Mouse (Mus musculus) limb, embryonic 14.5 days (tissue): Measurements from ENCODE around the gene Appl1. TPM values are rescaled to one million over a fixed set of nuclear protein-coding genes. Genes with fewer than 3 reads are reported as not detected.

Experiments
- ATAC-seq: fragments of 200-750 bp; cut with Nextera tagmentation; 2 replicates; pipeline ENCODE4 v1.8.0; 2017; ENCODE audit warnings: low read depth, moderate number of reproducible peaks, moderate TSS enrichment; ENCODE audit not compliant: low FRiP score
- DNase-seq: peaks from one replicate; pipeline ENCODE4 v3.0.0-alpha.2; 2015; ENCODE audit warnings: low spot score
- H3K27ac ChIP-seq: fragments of 300-500 bp; sonication (generic); replicated peaks from 2 replicates; pipeline ENCODE4 v1.5.1; 2014; ENCODE audit warnings: low read depth, mild to moderate bottlenecking, low read length, moderate library complexity, mixed read lengths
- H3K27me3 ChIP-seq: fragments of 300-500 bp; sonication (generic); 2 replicates; pipeline ENCODE4 v1.6.1; 2014; ENCODE audit warnings: low read length, mixed read lengths; ENCODE audit not compliant: control insufficient read depth, insufficient read depth
- H3K36me3 ChIP-seq: fragments of 300-500 bp; sonication (generic); 2 replicates; pipeline ENCODE4 v1.6.1; 2014; ENCODE audit warnings: mild to moderate bottlenecking, low read length, moderate library complexity, mixed read lengths; ENCODE audit not compliant: control insufficient read depth, insufficient read depth
- H3K4me1 ChIP-seq: fragments of 300-500 bp; sonication (generic); 2 replicates; pipeline ENCODE4 v1.6.1; 2014; ENCODE audit warnings: antibody characterized with exemption, low read length, mixed read lengths; ENCODE audit not compliant: control insufficient read depth, insufficient read depth
- H3K4me2 ChIP-seq: fragments of 300-500 bp; sonication (generic); replicated peaks from 2 replicates; pipeline ENCODE4 v1.6.1; 2014; ENCODE audit warnings: low read depth, mild to moderate bottlenecking, low read length, moderate library complexity; ENCODE audit not compliant: severe bottlenecking
- H3K4me3 ChIP-seq: fragments of 300-500 bp; sonication (generic); replicated peaks from 2 replicates; pipeline ENCODE4 v1.5.1; 2014; ENCODE audit warnings: low read length
- H3K9ac ChIP-seq: fragments of 300-500 bp; sonication (generic); 2 replicates; pipeline ENCODE4 v1.6.1; 2014; ENCODE audit warnings: mild to moderate bottlenecking, low read depth, low read length, moderate library complexity; ENCODE audit not compliant: severe bottlenecking
- H3K9me3 ChIP-seq: fragments of 300-500 bp; sonication (generic); 2 replicates; pipeline ENCODE4 v1.6.1; 2016; ENCODE audit warnings: low read length; ENCODE audit not compliant: control insufficient read depth
- POLR2A ChIP-seq: fragments of 200-500 bp; IDR thresholded peaks from 2 replicates; pipeline ENCODE4 v1.8.0; 2012; ENCODE audit warnings: inconsistent platforms, mild to moderate bottlenecking, moderate library complexity, borderline replicate concordance; ENCODE audit not compliant: insufficient read depth, insufficient read length; ENCODE audit errors: extremely low read depth
- WGBS: fragments of 180-500 bp; shearing (Covaris S2); extraction: QIAGEN DNeasy Blood & Tissue Kit; methylation state at CpG from one replicate; pipeline ENCODE4 v1.1.7; 2014; 5-methylcytosine and 5-hydroxymethylcytosine counted together
- polyA plus RNA-seq, 2 experiments: library from polyadenylated mRNA; depleted of rRNA in 1 of 2; stranded (reverse) in 1 of 2; unstranded in 1 of 2; fragments of >200 nt; fragmentation: Nextera tagmentation in 1 of 2; extraction: Ambion mirVana in 1 of 2; gene quantifications; 2 replicates each; pipeline versions ENCODE4 v1.2.1 to v1.2.3; 2012 to 2014

The Appl1 gene
- polyA plus RNA-seq, 2 experiments, result 23.1 to 52.7 TPM

GRCm38 (mm10) chr14:26890777-26891176 lies 80.3 kb downstream of the Appl1 start:
- no peaks in the 10 kb centered on the region for H3K27me3 ChIP-seq
- H3K9me3 ChIP-seq, result no peaks in the 10 kb centered on the region
- H3K27ac ChIP-seq, result no peak overlapping the region
- no peaks in the 10 kb centered on the region for H3K36me3 ChIP-seq
- no peak overlapping the region for H3K9ac ChIP-seq
- WGBS, result 85% methylated on average over 3 of the region's 3 CpGs
- no peak for TF ChIP-seq POLR2A
- no peak for ATAC-seq
- H3K4me2 ChIP-seq, result no peak overlapping the region
- no peak for DNase-seq
- H3K4me1 ChIP-seq, result no peaks in the 10 kb centered on the region
- no peak overlapping the region for H3K4me3 ChIP-seq

GRCm38 (mm10) chr14:26887244-26887643 lies 83.8 kb downstream of the Appl1 start:
- DNase-seq, result no peak
- Histone ChIP-seq H3K4me1 (no peaks in the 10 kb centered on the region), H3K27me3 (no peaks in the 10 kb centered on the region), H3K4me3 (no peak overlapping the region), H3K4me2 (no peak overlapping the region), H3K36me3 (no peaks in the 10 kb centered on the region), H3K9me3 (no peaks in the 10 kb centered on the region), H3K9ac (no peak overlapping the region), H3K27ac (no peak overlapping the region)
- ATAC-seq, result no peak
- TF ChIP-seq POLR2A, result no peak
- 84% methylated on average over 3 of the region's 3 CpGs for WGBS

GRCm38 (mm10) chr14:26881700-26882099 lies 89.3 kb downstream of the Appl1 start:
- no peak for DNase-seq
- Histone ChIP-seq H3K27ac (no peak overlapping the region), H3K27me3 (no peaks in the 10 kb centered on the region), H3K9me3 (no peaks in the 10 kb centered on the region), H3K4me3 (no peak overlapping the region), H3K4me1 (no peaks in the 10 kb centered on the region), H3K36me3 (no peaks in the 10 kb centered on the region), H3K4me2 (no peak overlapping the region), H3K9ac (no peak overlapping the region)
- WGBS, result 81% methylated on average over 5 of the region's 5 CpGs
- TF ChIP-seq POLR2A, result no peak
- no peak for ATAC-seq

GRCm38 (mm10) chr14:26879976-26880375 lies 91.1 kb downstream of the Appl1 start:
- no peaks in the 10 kb centered on the region for H3K36me3 ChIP-seq
- no peak overlapping the region for H3K4me2 ChIP-seq
- no peak for DNase-seq
- H3K4me3 ChIP-seq, result no peak overlapping the region
- WGBS, result 64% methylated on average over 2 of the region's 2 CpGs
- no peak overlapping the region for H3K9ac ChIP-seq
- no peak for ATAC-seq
- no peaks in the 10 kb centered on the region for H3K27me3 ChIP-seq
- H3K4me1 ChIP-seq, result no peaks in the 10 kb centered on the region
- H3K27ac ChIP-seq, result no peak overlapping the region
- no peaks in the 10 kb centered on the region for H3K9me3 ChIP-seq
- no peak for TF ChIP-seq POLR2A

GRCm38 (mm10) chr14:26878756-26879155 lies 92.3 kb downstream of the Appl1 start:
- ATAC-seq (no peak), DNase-seq (no peak)
- no peaks in the 10 kb centered on the region for H3K36me3 ChIP-seq
- H3K4me1 ChIP-seq, result no peaks in the 10 kb centered on the region
- H3K9ac ChIP-seq, result no peak overlapping the region
- H3K9me3 ChIP-seq, result no peaks in the 10 kb centered on the region
- H3K4me3 ChIP-seq, result no peak overlapping the region
- WGBS, result 64% methylated on average over 4 of the region's 4 CpGs
- no peaks in the 10 kb centered on the region for H3K27me3 ChIP-seq
- no peak overlapping the region for H3K4me2 ChIP-seq
- H3K27ac ChIP-seq, result no peak overlapping the region
- TF ChIP-seq POLR2A, result no peak

Other genes starting within 250 kb of the Appl1 start
- gene Asb14, start 76.7 kb downstream of the Appl1 start, polyA plus RNA-seq (2012; rRNA removed), result 0.10 and 0.20 TPM in 2 replicates
- gene Asb14, start 76.7 kb downstream of the Appl1 start, polyA plus RNA-seq (2014; fragmentation: Nextera tagmentation; extraction: Ambion mirVana), result not detected in 2 replicates
- 0.14 TPM in 1 of 2 replicates, not detected in the other for gene Hesx1, start 23.2 kb upstream of the Appl1 start, polyA plus RNA-seq (2012; rRNA removed)
- gene Hesx1, start 23.2 kb upstream of the Appl1 start, polyA plus RNA-seq (2014; fragmentation: Nextera tagmentation; extraction: Ambion mirVana), result not detected in 2 replicates
- 15.4 and 19.1 TPM in 2 replicates for gene Il17rd, start 67.7 kb upstream of the Appl1 start, polyA plus RNA-seq (2012; rRNA removed)
- gene Il17rd, start 67.7 kb upstream of the Appl1 start, polyA plus RNA-seq (2014; fragmentation: Nextera tagmentation; extraction: Ambion mirVana), result 6.0 and 9.3 TPM in 2 replicates
- gene Arhgef3, start 143.7 kb upstream of the Appl1 start, polyA plus RNA-seq (2012; rRNA removed), result 14.3 and 14.8 TPM in 2 replicates
- 22.5 and 26.1 TPM in 2 replicates for gene Arhgef3, start 143.7 kb upstream of the Appl1 start, polyA plus RNA-seq (2014; fragmentation: Nextera tagmentation; extraction: Ambion mirVana)